Mouse (Mus musculus): ENCODE measurements around the gene Matk. TPM values are rescaled to one million over a fixed set of nuclear protein-coding genes. Genes with fewer than 3 reads are reported as not detected.
"Not testable (repeated sequence)": the region's sequence is repeated elsewhere in the genome, so short reads cannot be mapped to it uniquely, and the experiment has no call there.

The Matk gene
- polyA plus RNA-seq (2015; fragmentation: Nextera tagmentation; extraction: Ambion mirVana), result 3.6 and 4.2 TPM in 2 replicates

- H3K27me3 ChIP-seq (ENCODE audit: control insufficient read depth, insufficient read depth, low read length), result peaks cover 42% of the 10 kb centered on the region
- peak; percentile 42; the same call in 1 of the 2 replicates for ATAC-seq (ENCODE audit: insufficient read depth, low FRiP score)
Measured at GRCm38 (mm10) chr10:81252424-81253419, at the start of gene Matk. Matk (plus strand) TSS chr10:81252935.

DNA sequence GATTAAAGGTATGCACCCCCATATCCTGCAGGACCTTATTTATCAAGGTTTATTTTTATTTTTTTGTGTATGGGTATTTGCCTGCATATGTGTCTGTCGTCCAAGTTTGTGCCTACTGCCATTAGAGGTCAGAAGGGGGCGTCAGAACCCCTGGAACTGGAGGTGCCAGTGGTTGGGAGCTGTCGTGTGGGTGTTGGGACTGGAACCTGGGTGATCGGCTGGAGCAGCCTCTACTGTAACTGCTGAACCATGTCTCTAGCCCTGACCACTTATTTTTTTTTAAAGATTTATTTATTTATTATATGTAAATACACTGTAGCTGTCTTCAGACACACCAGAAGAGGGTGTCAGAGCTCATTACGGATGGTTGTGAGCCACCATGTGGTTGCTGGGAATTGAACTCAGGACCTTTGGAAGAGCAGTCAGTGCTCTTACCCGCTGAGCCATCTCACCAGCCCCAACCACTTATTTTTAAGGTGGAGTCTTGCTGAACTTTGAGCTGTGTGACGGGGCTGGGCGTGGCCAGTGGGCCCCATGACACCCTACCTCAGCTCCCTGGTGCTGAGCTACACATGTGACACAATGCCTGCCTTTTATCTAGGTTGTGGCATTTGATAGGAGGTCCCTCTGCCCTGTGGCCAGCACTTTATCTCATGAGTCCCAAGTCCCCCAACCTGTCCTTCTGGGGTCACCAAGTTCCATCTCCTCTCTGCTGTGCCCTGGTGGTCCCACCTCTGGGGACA lies 49.6 kb upstream of the Matk start:
- no peak overlapping the region for H3K9ac ChIP-seq (ENCODE audit: low read length)
- ATAC-seq (ENCODE audit: insufficient read depth, low FRiP score), result peak; percentile 57; the same call in 1 of the 2 replicates
- no peak overlapping the region for H3K4me3 ChIP-seq (replicated peaks; ENCODE audit: low read length)
- no peaks in the 10 kb centered on the region for H3K36me3 ChIP-seq (ENCODE audit: control insufficient read depth, insufficient read depth, low read length)
- H3K27me3 ChIP-seq (ENCODE audit: control insufficient read depth, insufficient read depth, low read length), result peaks cover 7% of the 10 kb centered on the region; the same call in 1 of the 2 replicates
- no peak overlapping the region for H3K27ac ChIP-seq (ENCODE audit: low read length)
- H3K4me1 ChIP-seq (ENCODE audit: control insufficient read depth, insufficient read depth, low read length), result 0 out of 2 replicates have a peak, but pooled peaks cover 6% of the 10 kb centered on the region
- H3K4me2 ChIP-seq (ENCODE audit: low read depth, low read length), result no peak overlapping the region
- no peaks in the 10 kb centered on the region for H3K9me3 ChIP-seq (replicated peaks; ENCODE audit: control insufficient read depth, low read length)
- WGBS, result 62% methylated on average over 8 of the region's 8 CpGs

More at GRCm38 (mm10) chr10:81252424-81253419, at the start of gene Matk:
- no peaks in the 10 kb centered on the region for H3K9me3 ChIP-seq (replicated peaks; ENCODE audit: control insufficient read depth, low read length)
- peak within 1 kb of the TSS; percentile 29 for H3K4me2 ChIP-seq (ENCODE audit: low read depth, low read length)
- H3K36me3 ChIP-seq (ENCODE audit: control insufficient read depth, insufficient read depth, low read length), result no peaks in the 10 kb centered on the region
- peak within 1 kb of the TSS; percentile 10; the same call in 1 of the 2 replicates for H3K4me3 ChIP-seq (replicated peaks; ENCODE audit: low read length)
- no peak within 1 kb of the TSS for H3K27ac ChIP-seq (ENCODE audit: low read length)
- peaks cover 4% of the 10 kb centered on the region; the same call in 1 of the 2 replicates for H3K4me1 ChIP-seq (ENCODE audit: control insufficient read depth, insufficient read depth, low read length)
- WGBS, result 6% methylated on average over 43 of the region's 44 CpGs
- H3K9ac ChIP-seq (ENCODE audit: low read length), result peak within 1 kb of the TSS; percentile 55

DNA sequence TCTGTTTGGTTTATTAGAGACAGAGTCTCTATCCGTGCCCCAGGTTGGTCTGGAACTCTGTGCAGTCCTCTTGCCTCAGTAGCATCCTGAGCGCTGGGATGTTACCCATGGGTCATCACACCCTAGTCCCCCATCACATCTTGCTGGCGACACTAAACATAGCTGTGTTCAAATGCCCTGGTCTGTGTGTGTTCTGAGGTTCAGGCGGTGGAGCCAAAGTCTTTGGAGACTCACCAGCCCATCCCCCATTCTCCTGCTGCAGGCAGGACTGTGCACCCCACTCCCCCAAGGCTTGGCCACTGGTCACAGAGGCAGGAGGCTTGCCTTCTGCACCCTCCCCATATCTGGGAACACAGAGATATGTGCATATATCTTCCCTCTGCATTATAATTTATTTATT lies 48.6 kb upstream of the Matk start:
- no peaks in the 10 kb centered on the region for H3K36me3 ChIP-seq (ENCODE audit: control insufficient read depth, insufficient read depth, low read length)
- no peak overlapping the region for H3K9ac ChIP-seq (ENCODE audit: low read length)
- ATAC-seq (ENCODE audit: insufficient read depth, low FRiP score), result no peak
- H3K4me1 ChIP-seq (ENCODE audit: control insufficient read depth, insufficient read depth, low read length), result 0 out of 2 replicates have a peak, but pooled peaks cover 6% of the 10 kb centered on the region
- WGBS, result 66% methylated on average over 4 of the region's 4 CpGs
- H3K27ac ChIP-seq (ENCODE audit: low read length), result no peak overlapping the region
- H3K27me3 ChIP-seq (ENCODE audit: control insufficient read depth, insufficient read depth, low read length), result peaks cover 2% of the 10 kb centered on the region; the same call in 1 of the 2 replicates
- no peak overlapping the region for H3K4me2 ChIP-seq (ENCODE audit: low read depth, low read length)
- H3K4me3 ChIP-seq (replicated peaks; ENCODE audit: low read length), result no peak overlapping the region
- no peaks in the 10 kb centered on the region for H3K9me3 ChIP-seq (replicated peaks; ENCODE audit: control insufficient read depth, low read length)

DNA sequence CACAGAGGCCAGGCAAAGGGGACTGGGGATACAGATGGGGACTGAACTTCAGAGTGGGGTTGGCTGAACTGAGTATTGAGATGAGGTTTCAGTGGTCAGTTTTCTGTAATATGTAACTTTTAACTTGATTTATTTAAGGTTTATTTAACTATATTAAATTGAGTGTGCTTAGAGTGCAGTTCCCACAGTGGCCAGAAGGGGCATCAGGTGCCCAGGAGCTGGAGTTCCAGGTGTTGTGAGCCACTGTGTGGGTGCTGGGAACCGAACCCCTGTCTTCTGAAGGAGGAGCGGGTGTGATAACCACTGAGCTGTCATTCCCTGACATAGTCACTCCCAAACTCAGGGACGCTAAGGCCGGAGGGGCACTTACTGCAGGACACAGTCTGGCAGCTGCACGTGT lies 42.6 kb upstream of the Matk start:
- Histone ChIP-seq H3K9me3 (replicated peaks; ENCODE audit: control insufficient read depth, low read length) (no peaks in the 10 kb centered on the region), H3K36me3 (ENCODE audit: control insufficient read depth, insufficient read depth, low read length) (no peaks in the 10 kb centered on the region), H3K4me1 (ENCODE audit: control insufficient read depth, insufficient read depth, low read length) (no peaks in the 10 kb centered on the region), H3K27ac (ENCODE audit: low read length) (no peak overlapping the region), H3K4me2 (ENCODE audit: low read depth, low read length) (no peak overlapping the region), H3K27me3 (ENCODE audit: control insufficient read depth, insufficient read depth, low read length) (no peaks in the 10 kb centered on the region), H3K4me3 (replicated peaks; ENCODE audit: low read length) (no peak overlapping the region), H3K9ac (ENCODE audit: low read length) (no peak overlapping the region)
- no peak for ATAC-seq (ENCODE audit: insufficient read depth, low FRiP score)
- WGBS, result 92% methylated on average over 5 of the region's 5 CpGs

GRCm38 (mm10) chr10:81216260-81216659 lies 36.5 kb upstream of the Matk start:
- ATAC-seq (ENCODE audit: insufficient read depth, low FRiP score), result no peak
- H3K27me3 ChIP-seq (ENCODE audit: control insufficient read depth, insufficient read depth, low read length), result no peaks in the 10 kb centered on the region

GRCm38 (mm10) chr10:81216810-81217209 lies 35.9 kb upstream of the Matk start:
- no peaks in the 10 kb centered on the region for H3K27me3 ChIP-seq (ENCODE audit: control insufficient read depth, insufficient read depth, low read length)
- WGBS, result 79% methylated on average over 6 of the region's 6 CpGs

More at GRCm38 (mm10) chr10:81216260-81216659, 36.5 kb upstream of the Matk start:
- no peak overlapping the region for H3K4me3 ChIP-seq (replicated peaks; ENCODE audit: low read length)
- no peaks in the 10 kb centered on the region for H3K36me3 ChIP-seq (ENCODE audit: control insufficient read depth, insufficient read depth, low read length)
- no peaks in the 10 kb centered on the region for H3K9me3 ChIP-seq (replicated peaks; ENCODE audit: control insufficient read depth, low read length)
- no peak overlapping the region for H3K9ac ChIP-seq (ENCODE audit: low read length)
- H3K4me1 ChIP-seq (ENCODE audit: control insufficient read depth, insufficient read depth, low read length), result no peaks in the 10 kb centered on the region
- no peak overlapping the region for H3K27ac ChIP-seq (ENCODE audit: low read length)
- H3K4me2 ChIP-seq (ENCODE audit: low read depth, low read length), result no peak overlapping the region
- 89% methylated on average over 6 of the region's 6 CpGs for WGBS

GRCm38 (mm10) chr10:81217267-81217666 lies 35.5 kb upstream of the Matk start:
- not testable (repeated sequence) for ATAC-seq (ENCODE audit: insufficient read depth, low FRiP score); H3K9ac ChIP-seq (ENCODE audit: low read length); H3K4me2 ChIP-seq (ENCODE audit: low read depth, low read length); H3K9me3 ChIP-seq (replicated peaks; ENCODE audit: control insufficient read depth, low read length); H3K36me3 ChIP-seq (ENCODE audit: control insufficient read depth, insufficient read depth, low read length); H3K4me3 ChIP-seq (replicated peaks; ENCODE audit: low read length); H3K4me1 ChIP-seq (ENCODE audit: control insufficient read depth, insufficient read depth, low read length); H3K27me3 ChIP-seq (ENCODE audit: control insufficient read depth, insufficient read depth, low read length); H3K27ac ChIP-seq (ENCODE audit: low read length)
- WGBS, result 5% methylated on average over 1 of the region's 1 CpGs

More at GRCm38 (mm10) chr10:81216810-81217209, 35.9 kb upstream of the Matk start:
- no peak overlapping the region for H3K27ac ChIP-seq (ENCODE audit: low read length)
- no peaks in the 10 kb centered on the region for H3K4me1 ChIP-seq (ENCODE audit: control insufficient read depth, insufficient read depth, low read length)
- no peak overlapping the region for H3K4me3 ChIP-seq (replicated peaks; ENCODE audit: low read length)
- no peaks in the 10 kb centered on the region for H3K36me3 ChIP-seq (ENCODE audit: control insufficient read depth, insufficient read depth, low read length)
- H3K9ac ChIP-seq (ENCODE audit: low read length), result no peak overlapping the region
- no peak overlapping the region for H3K4me2 ChIP-seq (ENCODE audit: low read depth, low read length)
- ATAC-seq (ENCODE audit: insufficient read depth, low FRiP score), result no peak
- H3K9me3 ChIP-seq (replicated peaks; ENCODE audit: control insufficient read depth, low read length), result no peaks in the 10 kb centered on the region

GRCm38 (mm10) chr10:81217964-81218363 lies 34.8 kb upstream of the Matk start:
- H3K9me3 ChIP-seq (replicated peaks; ENCODE audit: control insufficient read depth, low read length), result no peaks in the 10 kb centered on the region
- no peak overlapping the region for H3K9ac ChIP-seq (ENCODE audit: low read length)
- no peaks in the 10 kb centered on the region for H3K4me1 ChIP-seq (ENCODE audit: control insufficient read depth, insufficient read depth, low read length)
- no peak overlapping the region for H3K4me2 ChIP-seq (ENCODE audit: low read depth, low read length)
- no peaks in the 10 kb centered on the region for H3K36me3 ChIP-seq (ENCODE audit: control insufficient read depth, insufficient read depth, low read length)
- peak; percentile 56; the same call in 1 of the 2 replicates for ATAC-seq (ENCODE audit: insufficient read depth, low FRiP score)
- no peak overlapping the region for H3K4me3 ChIP-seq (replicated peaks; ENCODE audit: low read length)
- WGBS, result 34% methylated on average over 7 of the region's 7 CpGs
- H3K27ac ChIP-seq (ENCODE audit: low read length), result no peak overlapping the region
- H3K27me3 ChIP-seq (ENCODE audit: control insufficient read depth, insufficient read depth, low read length), result no peaks in the 10 kb centered on the region

All from stomach, embryonic 16.5 days (tissue).